Mouse (Mus musculus): Measurements from ENCODE around the gene Nr1i3.

- TF ChIP-seq POLR2A (IDR thresholded peaks at IDR 0.05; ENCODE audit: low read depth, low read length) (no peak), CTCF (IDR thresholded peaks at IDR 0.05; ENCODE audit: extremely low read depth, insufficient read depth, insufficient read length, insufficient replicate concordance) (no peak)
Observed at GRCm38 (mm10) chr1:171190832-171191231, 22.9 kb upstream of the Nr1i3 start.
